In the genomic region with DNA sequence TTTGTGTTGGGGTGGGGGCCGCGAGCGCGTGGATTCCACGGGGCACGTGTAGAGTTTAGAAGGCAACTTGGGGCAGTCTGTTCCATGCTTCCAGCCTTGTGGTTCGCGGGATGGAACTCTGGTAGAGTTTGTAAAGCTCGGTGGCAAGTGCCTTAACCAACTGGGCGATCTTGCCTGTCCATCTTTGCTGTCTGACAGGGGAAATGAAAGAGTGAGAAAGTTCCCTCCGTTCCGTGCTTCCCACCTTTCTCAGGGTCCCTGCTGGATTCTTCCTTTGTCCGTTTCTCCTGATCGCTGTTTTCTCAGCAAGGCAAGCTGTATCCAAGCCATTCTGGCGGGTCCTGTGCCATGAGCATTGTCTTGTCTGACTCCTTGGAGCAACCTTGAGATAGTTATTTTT, we compare ENCODE assay signal across 7 mouse cellular contexts. TPM values are rescaled to one million over a fixed set of nuclear protein-coding genes. Genes with fewer than 3 reads are reported as not detected.
DNase-seq lines count a peak whose midpoint lies in the region; ATAC-seq and TF ChIP-seq lines count a peak whose summit lies in the region.

No protein-coding gene starts in this region.

- peaks cover 49% of the 10 kb centered on the region for H3K27me3 ChIP-seq in E14TG2a.4 (ENCODE audit: insufficient read depth, low read length)
- H3K27me3 ChIP-seq in forebrain, embryonic 11.5 days (ENCODE audit: control insufficient read depth, insufficient read depth, low read length): peaks cover 15% of the 10 kb centered on the region
- peaks cover 42% of the 10 kb centered on the region for H3K27me3 ChIP-seq in liver, embryonic 13.5 days
- H3K27me3 ChIP-seq in stomach, postnatal 0 days (ENCODE audit: control insufficient read depth, insufficient read depth, low read length): no peaks in the 10 kb centered on the region

- H3K27ac ChIP-seq in forebrain, embryonic 11.5 days (ENCODE audit: low read depth, low read length): no peak overlapping the region
- no peak overlapping the region for H3K27ac ChIP-seq in liver, embryonic 13.5 days
- no peak overlapping the region for H3K27ac ChIP-seq in stomach, postnatal 0 days (replicated peaks)

- TF ChIP-seq EP300 in stomach, postnatal 0 days (optimal IDR thresholded peaks at IDR 0.05): no peak

- peak; percentile 16; the same call in 1 of the 2 replicates for ATAC-seq in forebrain, embryonic 11.5 days (replicated peaks; ENCODE audit: low FRiP score)
- ATAC-seq in liver, embryonic 13.5 days (ENCODE audit: low read depth): peak; percentile 42
- no peak for ATAC-seq in stomach, postnatal 0 days (ENCODE audit: low FRiP score, low TSS enrichment)
- ATAC-seq in activated CD4-positive, CD25-positive, alpha-beta regulatory T cell, adult 4 months: no peak

- H3K9me3 ChIP-seq in E14TG2a.4 (ENCODE audit: low read length): peaks cover 3% of the 10 kb centered on the region; the same call in 1 of the 2 replicates
- H3K9me3 ChIP-seq in forebrain, embryonic 11.5 days (ENCODE audit: control insufficient read depth, low read length): no peaks in the 10 kb centered on the region; the same call in 1 of the 2 replicates
- no peaks in the 10 kb centered on the region for H3K9me3 ChIP-seq in liver, embryonic 13.5 days (replicated peaks)
- no peaks in the 10 kb centered on the region for H3K9me3 ChIP-seq in stomach, postnatal 0 days (ENCODE audit: control insufficient read depth, low read length)

- H3K4me3 ChIP-seq in E14TG2a.4 (replicated peaks; ENCODE audit: low read length): peak overlapping the region; percentile 83
- peak overlapping the region; percentile 76 for H3K4me3 ChIP-seq in forebrain, embryonic 11.5 days (ENCODE audit: low read depth, low read length)
- peak overlapping the region; percentile 77 for H3K4me3 ChIP-seq in liver, embryonic 13.5 days (replicated peaks)
- H3K4me3 ChIP-seq in stomach, postnatal 0 days (ENCODE audit: low read depth, low read length): peak overlapping the region; percentile 85

- H3K4me1 ChIP-seq in E14TG2a.4 (replicated peaks; ENCODE audit: low read depth, low read length): peaks cover 10% of the 10 kb centered on the region
- H3K4me1 ChIP-seq in forebrain, embryonic 11.5 days (replicated peaks; ENCODE audit: control insufficient read depth, insufficient read depth, low read length): peaks cover 2% of the 10 kb centered on the region; the same call in 1 of the 2 replicates
- H3K4me1 ChIP-seq in liver, embryonic 13.5 days (replicated peaks): peaks cover 28% of the 10 kb centered on the region
- H3K4me1 ChIP-seq in stomach, postnatal 0 days (replicated peaks; ENCODE audit: control insufficient read depth, insufficient read depth): peaks cover 3% of the 10 kb centered on the region; the same call in 1 of the 2 replicates

- peak overlapping the region; percentile 89 for H3K9ac ChIP-seq in forebrain, embryonic 11.5 days (ENCODE audit: low read length)
- peak overlapping the region; percentile 83 for H3K9ac ChIP-seq in liver, embryonic 13.5 days
- H3K9ac ChIP-seq in stomach, postnatal 0 days (ENCODE audit: low read length): peak overlapping the region; percentile 79

- H3K36me3 ChIP-seq in E14TG2a.4 (ENCODE audit: insufficient read depth, low read length): peaks cover 33% of the 10 kb centered on the region
- H3K36me3 ChIP-seq in forebrain, embryonic 11.5 days (ENCODE audit: control insufficient read depth, insufficient read depth, low read length): no peaks in the 10 kb centered on the region
- peaks cover 22% of the 10 kb centered on the region for H3K36me3 ChIP-seq in liver, embryonic 13.5 days
- 0 out of 2 replicates have a peak, but pooled peaks cover 2% of the 10 kb centered on the region for H3K36me3 ChIP-seq in stomach, postnatal 0 days (ENCODE audit: control insufficient read depth, insufficient read depth, low read length)

- no peak for TF ChIP-seq CTCF in E14TG2a.4 (conservative IDR thresholded peaks at IDR 0.05; ENCODE audit: low read length)
- TF ChIP-seq CTCF in stomach, postnatal 0 days (IDR thresholded peaks at IDR 0.05; ENCODE audit: low read depth): no peak

- 7% methylated on average over 15 of the region's 15 CpGs for WGBS in forebrain, embryonic 11.5 days
- WGBS in liver, embryonic 13.5 days (ENCODE audit: insufficient replicate concordance): 2% methylated on average over 15 of the region's 15 CpGs
- WGBS in stomach, postnatal 0 days: 1% methylated on average over 15 of the region's 15 CpGs

- peak; percentile 10 for DNase-seq in CD4-positive helper T cell, adult 2 months (ENCODE audit: low read depth, low spot score)
- no peak for DNase-seq in forebrain, embryonic 11.5 days (ENCODE audit: low spot score)
- no peak for DNase-seq in liver, embryonic 13.5 days
- no peak for DNase-seq in stomach, postnatal 0 days (ENCODE audit: low spot score)
- DNase-seq in gastrocnemius, adult 8-10 months (ENCODE audit: low spot score in 2 of 2): no peak

- H3K4me2 ChIP-seq in forebrain, embryonic 11.5 days (ENCODE audit: low read depth, low read length, severe bottlenecking): peak overlapping the region; percentile 86
- peak overlapping the region; percentile 91 for H3K4me2 ChIP-seq in liver, embryonic 13.5 days
- peak overlapping the region; percentile 93 for H3K4me2 ChIP-seq in stomach, postnatal 0 days (replicated peaks; ENCODE audit: low read depth)

RNA-seq across cellular contexts. Expression of gene E2f6, which starts 0.7 kb away (rescaled TPM):
- 77.4 and 89.1 TPM in 2 replicates for polyA plus RNA-seq in forebrain, embryonic 11.5 days (2014; fragmentation: Nextera tagmentation; extraction: Ambion mirVana)
- 22.6 and 26.1 TPM in 2 replicates for polyA plus RNA-seq in liver, embryonic 13.5 days (2015; fragmentation: Nextera tagmentation; extraction: Ambion mirVana)
- 12.5 and 12.7 TPM in 2 replicates for polyA plus RNA-seq in stomach, postnatal 0 days (2015; fragmentation: Nextera tagmentation; extraction: Ambion mirVana)
- polyA plus RNA-seq in activated CD4-positive, CD25-positive, alpha-beta regulatory T cell, adult 4 months (2017; shearing (Covaris generic)): 1 to 10 TPM; 3.3 to 3.6 TPM
- total RNA-seq in gastrocnemius, adult 8-10 months (2022): 100 to 1,000 TPM; 136 to 196 (median 151) TPM

RNA-seq across cellular contexts. Expression of gene Greb1, which starts 10.8 kb away (rescaled TPM):
- polyA plus RNA-seq in forebrain, embryonic 11.5 days (2014; fragmentation: Nextera tagmentation; extraction: Ambion mirVana): 7.1 and 7.7 TPM in 2 replicates
- 0.61 and 0.68 TPM in 2 replicates for polyA plus RNA-seq in liver, embryonic 13.5 days (2015; fragmentation: Nextera tagmentation; extraction: Ambion mirVana)
- 0.16 and 0.24 TPM in 2 replicates for polyA plus RNA-seq in stomach, postnatal 0 days (2015; fragmentation: Nextera tagmentation; extraction: Ambion mirVana)
- polyA plus RNA-seq in activated CD4-positive, CD25-positive, alpha-beta regulatory T cell, adult 4 months (2017; shearing (Covaris generic)): under 1 TPM in 1 of 2 experiments, not detected in 1; 0.12 TPM
- total RNA-seq in gastrocnemius, adult 8-10 months (2022): 1 to 10 TPM in 3 of 4 experiments, under 1 TPM in 1; 0.27 to 5.3 (median 1.1) TPM

Comparison
In these comparisons a context has a peak if more than half of its experiments do, and no peak if none do; other contexts are left out.
1. ATAC-seq: peak in forebrain, embryonic 11.5 days (single experiment) and liver, embryonic 13.5 days (single experiment); none in stomach, postnatal 0 days (single experiment) and activated CD4-positive, CD25-positive, alpha-beta regulatory T cell, adult 4 months (single experiment).
2. Peak in every context shown above with its lines, with median percentiles within 50 percentile points of each other: H3K4me3 ChIP-seq, H3K4me2 ChIP-seq and H3K9ac ChIP-seq.